Mouse (Mus musculus) retina, adult 2 months (tissue): ENCODE measurements around the gene Olfr901.
"Not testable (repeated sequence)": the region's sequence is repeated elsewhere in the genome, so short reads cannot be mapped to it uniquely, and the experiment has no call there.

Source experiments
- DNase-seq: peaks from one replicate; pipeline ENCODE4 v3.0.0-alpha.2; 2012; ENCODE audit warnings: low read depth, low spot score

Gene Olfr901

GRCm38 (mm10) chr9:38429155-38429554 is at the start of gene Olfr901:
TSS of gene Olfr901 (plus strand) at chr9:38429455.
- no peak for DNase-seq

GRCm38 (mm10) chr9:38401398-38401797 is 27.9 kb upstream of the Olfr901 start, which contains the start of gene Olfr147:
TSS of gene Olfr147 (plus strand) at chr9:38401698.
- no peak for DNase-seq

GRCm38 (mm10) chr9:38407502-38407901 is 21.8 kb upstream of the Olfr901 start:
- not testable (repeated sequence) for DNase-seq

GRCm38 (mm10) chr9:38413502-38413901 is 15.8 kb upstream of the Olfr901 start:
- not testable (repeated sequence) for DNase-seq

GRCm38 (mm10) chr9:38423801-38424200 is 5.5 kb upstream of the Olfr901 start:
- no peak for DNase-seq

GRCm38 (mm10) chr9:38427026-38427425 is 2.2 kb upstream of the Olfr901 start:
- no peak for DNase-seq

GRCm38 (mm10) chr9:38447352-38447751 is 18.1 kb downstream of the Olfr901 start, which contains the start of gene Olfr902:
TSS of gene Olfr902 (plus strand) at chr9:38447652.
- DNase-seq: no peak

- DNase-seq: no peak
Measured at GRCm38 (mm10) chr9:38462844-38463243, 33.6 kb downstream of the Olfr901 start, which contains the start of gene Olfr904. TSS of gene Olfr904 (plus strand) at chr9:38463144.

GRCm38 (mm10) chr9:38470807-38471206 is 41.6 kb downstream of the Olfr901 start, which contains the start of gene Olfr905:
TSS of gene Olfr905 (plus strand) at chr9:38471107.
- no peak for DNase-seq
